Mouse (Mus musculus): Measurements from ENCODE around the gene Decr2.
"Not testable (repeated sequence)": the region's sequence is repeated elsewhere in the genome, so short reads cannot be mapped to it uniquely, and the experiment has no call there.

DNA sequence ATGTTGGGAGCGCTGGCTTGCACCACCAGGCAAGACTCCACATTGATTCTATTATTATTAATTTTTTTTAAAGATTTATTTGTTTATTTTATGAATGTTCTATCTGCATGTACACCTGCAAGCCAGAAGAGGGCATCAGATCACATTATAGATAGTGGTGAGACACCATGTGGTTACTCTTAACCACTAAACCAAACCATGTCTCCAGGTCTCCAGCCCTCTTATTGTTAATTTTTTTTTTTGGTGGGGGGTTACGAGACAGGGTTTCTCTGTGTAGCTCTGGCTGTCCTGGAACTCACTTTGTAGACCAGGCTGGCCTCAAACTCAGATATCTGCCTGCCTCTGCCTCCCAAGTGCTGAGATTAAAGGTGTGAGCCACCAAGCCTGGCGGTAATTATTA, 9.2 kb upstream of the Decr2 start:
- TF ChIP-seq POLR2A (IDR thresholded peaks at IDR 0.05; ENCODE audit: extremely low read depth, insufficient read depth, low read length); CTCF (IDR thresholded peaks at IDR 0.05; ENCODE audit: low read depth, low read length): not testable (repeated sequence)

All from liver, adult 2 months (tissue).